Mouse (Mus musculus) cerebellum, adult 11 months (tissue): Measurements from ENCODE around the gene Vps26a.
A peak's percentile ranks its signal among the peaks of the same experiment; 100 is the strongest.

Experiments used
- DNase-seq: peaks from one replicate; pipeline ENCODE4 v3.0.0; 2022

Vps26a gene

DNA sequence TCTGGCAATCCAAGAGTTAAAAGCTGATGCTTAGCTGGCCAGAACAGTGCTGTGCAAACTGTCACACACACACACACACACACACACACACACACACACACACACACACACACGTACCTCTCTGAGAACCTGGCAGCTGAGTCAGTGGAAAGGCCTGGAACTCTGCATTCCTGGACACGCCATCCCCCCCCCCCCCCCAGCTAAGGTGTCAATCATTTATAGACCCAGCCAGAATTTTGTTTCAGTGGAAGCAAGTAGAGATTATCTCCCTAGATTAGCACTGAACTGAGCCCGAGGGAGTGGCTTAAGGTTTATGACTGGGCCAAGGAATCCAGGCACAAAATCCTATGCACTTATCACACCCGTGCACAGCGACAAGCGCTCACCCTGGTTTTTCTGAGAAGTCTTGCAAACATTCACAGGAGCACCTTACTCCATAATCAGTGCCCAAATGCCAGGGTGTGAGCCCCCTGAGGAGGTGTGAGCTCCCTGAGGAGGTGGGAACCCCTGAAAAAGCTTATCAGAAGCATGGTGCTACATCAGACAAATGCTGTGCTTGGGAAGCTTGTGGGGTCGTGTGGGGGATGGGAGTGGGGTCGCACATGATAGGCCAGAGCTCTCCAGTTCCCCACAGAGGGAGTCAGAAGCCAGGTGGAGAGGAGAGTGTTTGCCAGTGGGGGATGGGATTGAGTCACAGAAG is 73.5 kb downstream of the Vps26a start:
- no peak for DNase-seq

GRCm38 (mm10) chr10:62411431-62412410 is 74.9 kb downstream of the Vps26a start:
- peak; percentile 16 for DNase-seq

DNA sequence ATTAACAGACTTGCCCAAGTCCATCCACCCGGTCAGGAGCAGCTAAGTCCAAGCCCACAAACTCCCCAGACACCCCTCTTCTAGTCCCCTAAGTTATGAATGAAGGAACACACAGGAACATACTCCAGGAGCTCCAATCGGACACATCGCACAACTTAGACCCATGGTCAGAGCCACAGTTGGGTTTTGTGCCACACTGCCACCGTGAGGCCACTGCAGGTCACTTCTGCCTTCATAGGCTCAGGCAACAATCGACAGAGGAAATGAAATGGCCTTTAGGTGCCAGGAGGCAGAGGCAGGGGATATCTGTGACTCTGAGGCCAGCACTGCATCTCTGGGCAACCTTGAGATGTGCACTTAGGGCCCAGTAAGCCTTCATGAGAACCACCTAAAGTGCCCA is 75.7 kb downstream of the Vps26a start:
- DNase-seq = peak; percentile 73
